Mouse (Mus musculus) layer of hippocampus, postnatal 36 days (tissue): ENCODE measurements at regions not wholly inside any gene's neighbourhood (a gene's known extent, or its start where the extent isn't known, plus 50 kb on each side); places are given as distances from the start of the nearest gene placed in this dataset.

Experiments
- DNase-seq, 2 experiments: peaks; one replicate each; pipeline ENCODE4 v3.0.0; 2022

DNA sequence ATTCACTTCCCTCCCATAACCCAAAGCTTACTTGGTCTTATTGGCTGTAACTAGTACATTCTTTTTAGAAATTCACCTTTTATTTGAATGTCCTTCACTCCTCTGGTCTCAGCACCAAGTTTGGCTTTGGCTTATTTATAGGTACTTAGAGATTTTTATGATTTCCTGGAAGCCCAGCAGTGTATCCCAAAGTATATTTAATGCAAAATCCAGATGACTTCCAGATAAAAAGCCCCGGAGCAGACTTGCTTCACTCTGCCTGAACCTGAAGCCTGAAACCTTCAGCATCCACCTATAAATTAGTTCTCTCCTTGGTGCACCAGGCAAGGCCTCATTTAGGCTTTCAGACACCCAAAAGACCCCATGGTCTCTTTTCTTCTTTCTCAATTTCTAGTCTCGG, 250.8 kb downstream of the Tle4 start:
- no peak for DNase-seq

DNA sequence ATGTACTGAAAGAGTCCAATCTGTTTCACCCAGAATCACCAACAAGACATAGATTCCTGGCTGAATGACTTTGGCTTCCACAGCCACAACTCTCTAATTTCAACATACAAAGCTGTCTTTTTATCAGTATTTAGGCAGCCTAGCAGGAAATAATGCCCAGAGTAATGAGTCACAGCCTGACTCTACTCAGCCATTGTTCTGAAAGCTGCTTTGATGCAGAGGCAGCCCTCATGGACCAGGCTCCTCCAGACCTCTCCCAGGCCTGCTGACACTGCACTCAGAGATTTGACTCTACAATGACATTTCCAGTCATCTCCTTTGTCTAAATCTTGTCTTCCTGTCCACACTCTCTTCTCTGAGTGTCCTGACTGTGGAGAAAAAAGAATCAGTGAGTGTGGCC, 250.4 kb downstream of the Tle4 start:
- DNase-seq, result no peak

DNA sequence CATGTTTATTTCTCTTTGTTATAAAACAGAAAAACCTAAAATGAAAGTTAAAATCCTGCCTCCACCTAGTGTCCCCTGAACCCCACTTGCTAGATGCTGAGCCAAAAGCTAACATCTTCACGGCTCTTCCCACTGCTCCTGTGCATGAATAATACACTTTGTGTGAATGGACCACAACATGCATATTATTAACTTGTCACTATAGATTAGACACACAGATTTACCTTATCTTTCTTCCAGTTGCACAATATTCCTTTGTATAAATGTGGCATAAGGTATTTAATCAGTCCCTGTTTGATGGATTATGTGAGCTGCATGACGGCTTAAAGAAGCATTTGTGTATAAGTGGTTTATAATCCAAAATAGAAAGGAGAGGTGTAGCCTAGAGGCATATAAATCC, 248.1 kb downstream of the Tle4 start:
- no peak for DNase-seq

DNA sequence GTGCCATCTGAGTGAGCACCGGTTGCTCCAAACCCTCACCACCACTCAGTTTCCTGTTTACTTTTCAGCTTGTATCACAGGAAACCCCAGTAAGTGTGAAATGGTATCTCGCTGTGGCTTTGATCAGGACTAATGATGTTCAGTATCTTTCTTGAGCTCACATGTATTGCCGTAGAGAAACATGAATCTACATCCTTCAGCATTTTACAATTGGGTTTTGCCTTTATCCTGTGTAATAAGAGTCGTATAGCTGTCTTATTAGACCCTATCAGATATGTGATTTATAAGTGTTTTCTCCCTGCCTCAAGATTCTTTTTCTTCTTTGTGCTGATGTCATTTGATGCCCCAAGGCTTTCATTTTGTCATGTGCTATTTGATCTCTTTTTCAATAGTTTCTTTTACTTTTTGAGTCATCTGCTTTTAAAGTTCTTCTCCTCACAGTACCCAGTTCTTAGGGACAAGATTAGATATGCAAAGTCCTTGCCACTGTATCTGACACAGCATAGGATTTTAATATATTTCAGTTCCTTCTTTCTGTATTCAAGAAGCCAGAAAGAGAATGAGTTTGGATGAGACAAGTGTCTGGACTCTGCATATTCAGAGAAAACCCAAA, 246.0 kb downstream of the Tle4 start:
- no peak for DNase-seq

DNA sequence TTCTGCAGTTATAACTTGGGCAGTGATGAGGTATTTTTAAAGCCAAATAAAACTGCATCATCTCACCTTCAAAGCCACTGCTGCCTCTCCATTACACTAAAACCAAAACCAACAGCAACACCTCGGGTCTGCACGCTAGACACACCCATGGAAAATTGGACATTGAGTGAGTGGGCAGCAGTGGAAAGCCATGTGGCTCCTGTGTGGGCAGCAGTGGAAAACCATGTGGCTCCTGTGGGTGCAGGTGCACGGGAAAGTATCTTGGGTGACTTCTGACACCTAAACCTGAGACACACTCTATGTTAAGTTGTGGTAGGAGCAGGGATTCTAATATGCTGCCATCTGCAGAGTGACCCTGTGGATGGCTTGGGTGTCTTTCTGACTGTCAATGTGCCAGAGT, 245.3 kb downstream of the Tle4 start:
- DNase-seq, result no peak

DNA sequence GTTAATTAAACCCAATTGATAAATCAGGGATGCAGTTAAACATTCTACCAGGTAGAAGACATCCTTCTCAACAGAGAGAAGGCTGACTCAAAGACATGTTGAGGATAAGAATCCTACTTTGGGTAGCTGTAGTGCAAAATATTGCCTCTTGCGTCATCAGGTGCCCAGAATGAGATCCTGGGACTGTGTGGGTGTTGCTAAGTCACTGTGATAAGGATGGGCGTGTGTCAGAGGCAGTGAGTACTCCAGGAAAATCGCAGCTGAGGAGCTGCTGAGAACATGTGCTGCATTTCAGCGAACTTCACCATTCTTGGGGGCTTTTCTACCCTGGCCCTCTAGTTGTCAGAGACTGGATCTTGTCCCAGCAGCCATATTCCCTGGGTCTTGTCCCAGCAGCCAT, 244.7 kb downstream of the Tle4 start:
- DNase-seq, result no peak

DNA sequence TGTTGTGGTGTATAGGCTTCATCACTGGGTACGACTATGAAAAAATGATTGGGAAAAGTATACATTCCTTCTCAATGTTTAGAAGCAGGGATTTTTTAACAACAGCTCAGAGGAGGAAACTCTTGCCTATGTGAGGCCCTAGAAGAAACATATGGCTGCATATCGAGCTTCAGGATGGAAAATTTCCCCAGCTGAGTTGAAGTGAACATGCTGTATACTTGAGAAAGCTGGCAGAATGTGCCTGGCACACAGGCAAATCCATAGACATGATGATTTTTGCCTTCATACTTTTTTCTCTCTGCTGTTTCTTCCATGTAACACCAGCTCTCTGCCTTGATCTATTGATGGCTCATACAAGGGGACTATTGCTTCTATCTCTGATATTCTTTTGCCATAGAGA, 242.7 kb downstream of the Tle4 start:
- no peak for DNase-seq

DNA sequence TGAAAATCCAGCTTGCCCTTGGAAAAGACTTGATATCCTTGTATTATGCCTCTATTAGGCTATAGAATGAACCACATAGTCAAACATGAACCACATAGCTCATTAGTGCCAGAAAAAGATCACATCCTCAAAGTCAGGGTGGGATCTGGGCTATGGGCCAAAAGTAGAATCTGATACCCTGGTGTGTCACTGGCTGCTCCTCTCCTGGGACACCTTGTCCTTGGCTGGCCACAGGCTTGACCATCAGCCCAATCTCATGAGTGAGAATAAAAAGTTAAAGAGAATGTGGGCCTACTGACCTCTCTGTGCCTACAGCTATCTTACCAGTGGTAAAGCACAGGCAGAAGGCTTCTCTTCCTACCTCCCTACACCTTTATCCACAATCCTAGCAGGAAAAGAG, 241.9 kb downstream of the Tle4 start:
- DNase-seq, result no peak

DNA sequence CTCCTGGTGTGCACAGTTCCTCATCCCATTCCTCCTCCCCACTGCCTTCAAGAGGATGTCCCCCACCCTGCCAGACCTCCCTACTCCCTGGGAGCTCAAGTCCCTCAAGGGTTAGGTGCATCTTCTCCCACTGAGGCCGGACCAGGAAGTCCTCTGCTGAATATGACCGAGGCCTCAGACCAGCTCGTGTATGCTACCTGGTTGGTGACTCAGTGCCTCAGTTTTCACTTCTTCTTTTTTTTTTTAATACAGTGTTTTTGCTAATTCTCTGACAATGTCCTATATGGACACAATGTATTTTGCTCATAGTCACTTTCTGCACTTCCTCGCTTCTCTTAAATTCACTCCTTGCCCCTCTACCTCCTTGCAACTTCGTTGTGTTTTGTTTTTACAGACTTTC, 237.2 kb downstream of the Tle4 start:
- no peak for DNase-seq

DNA sequence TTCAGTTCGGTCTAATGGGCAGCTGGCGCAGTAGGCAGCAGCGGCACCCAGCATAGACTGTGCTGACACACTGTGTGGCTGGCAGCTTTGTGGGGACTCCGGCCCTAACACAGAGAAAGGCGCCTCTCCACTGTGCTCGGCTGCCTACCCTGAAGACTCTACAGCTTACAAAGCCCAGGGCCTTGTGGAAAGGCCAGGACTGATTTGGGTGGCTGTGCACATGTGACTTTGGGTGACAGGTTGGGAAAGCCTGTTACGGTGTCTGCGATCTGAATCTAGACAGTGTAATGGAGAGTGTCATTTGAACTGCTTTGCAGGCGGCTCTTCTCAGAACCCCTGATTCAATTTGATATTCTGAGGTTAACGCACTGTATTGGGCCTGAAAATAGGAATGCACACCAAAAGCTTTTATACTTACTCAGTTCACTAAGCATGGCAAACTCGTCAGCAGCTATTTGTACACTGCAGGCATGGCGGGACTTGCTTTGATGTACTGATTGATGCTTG, 228.7 kb downstream of the Tle4 start:
- DNase-seq, result no peak

DNA sequence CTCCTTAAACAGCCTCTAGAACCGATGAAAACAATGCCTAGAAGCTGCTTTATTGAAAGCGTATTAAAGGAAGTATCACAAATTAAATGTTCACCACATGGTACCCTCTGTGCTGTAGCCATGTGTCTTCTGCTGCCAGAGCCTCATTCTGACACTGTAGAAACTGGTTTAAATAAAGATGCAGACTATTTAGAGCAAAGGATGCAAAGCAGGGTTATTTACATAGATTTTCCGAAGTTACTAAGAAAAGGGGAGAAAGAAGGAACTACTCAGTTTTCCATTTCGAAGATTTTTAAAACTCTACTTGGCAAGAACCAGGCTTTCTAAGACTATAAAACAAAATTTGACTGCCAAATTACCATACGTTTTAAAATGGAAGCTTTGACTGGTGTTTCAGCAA, 226.5 kb downstream of the Tle4 start:
- no peak for DNase-seq

DNA sequence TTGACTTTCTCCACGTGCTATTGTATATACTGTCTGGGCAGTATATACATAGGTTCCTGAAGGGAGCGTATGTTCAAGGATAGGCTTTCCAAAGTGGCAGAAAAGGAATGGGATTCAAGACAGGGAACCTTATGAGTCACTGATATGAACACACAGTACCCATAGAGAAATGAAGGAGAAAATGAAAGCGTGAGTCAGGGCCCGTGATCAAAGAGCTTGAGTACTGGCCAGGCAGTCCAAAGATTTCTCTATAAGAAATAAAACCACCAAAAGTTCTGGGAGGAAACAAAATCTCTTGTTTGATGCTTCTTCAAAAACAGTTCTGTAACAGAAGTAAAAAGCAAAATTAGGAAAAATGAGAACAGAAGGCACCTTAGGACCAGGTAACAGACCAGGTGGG, 223.9 kb downstream of the Tle4 start:
- DNase-seq, result no peak

DNA sequence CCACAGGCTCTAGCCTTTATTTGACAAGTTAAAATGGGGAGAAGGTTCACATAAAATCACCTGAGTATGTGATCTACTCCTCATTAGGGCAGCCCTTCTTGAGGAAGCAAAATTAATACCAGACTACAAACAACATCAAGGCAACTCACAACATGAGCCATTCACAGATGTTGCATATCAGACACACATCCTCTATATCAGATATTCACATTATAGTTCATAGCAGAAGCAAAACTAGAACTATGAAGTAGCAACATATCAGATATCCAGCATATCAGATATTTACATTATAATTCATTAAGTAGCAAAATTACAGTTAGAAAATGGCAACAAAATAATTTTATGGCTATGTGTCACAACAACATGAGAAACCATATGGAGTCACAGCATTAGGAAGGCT, 217.0 kb downstream of the Tle4 start:
- DNase-seq, result no peak

DNA sequence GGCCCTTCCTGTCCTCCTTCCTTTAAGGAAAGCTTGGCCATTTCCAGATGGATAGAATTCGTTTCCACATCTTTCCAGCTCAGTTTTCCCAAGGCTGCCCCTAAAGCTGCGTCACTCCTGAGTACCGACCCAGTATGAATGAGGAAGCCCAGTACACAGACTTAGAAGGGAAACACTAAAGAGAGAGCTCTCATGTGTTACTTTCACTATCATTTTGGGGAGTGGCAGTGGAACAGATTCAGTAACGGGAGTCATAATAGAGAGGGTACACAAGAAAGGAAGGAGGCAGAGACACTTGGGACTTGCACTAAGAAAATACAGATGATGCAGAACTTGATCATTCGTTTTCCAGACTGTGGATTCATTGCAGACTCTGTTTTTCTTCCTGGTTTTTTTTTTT, 210.1 kb downstream of the Tle4 start:
- no peak for DNase-seq

DNA sequence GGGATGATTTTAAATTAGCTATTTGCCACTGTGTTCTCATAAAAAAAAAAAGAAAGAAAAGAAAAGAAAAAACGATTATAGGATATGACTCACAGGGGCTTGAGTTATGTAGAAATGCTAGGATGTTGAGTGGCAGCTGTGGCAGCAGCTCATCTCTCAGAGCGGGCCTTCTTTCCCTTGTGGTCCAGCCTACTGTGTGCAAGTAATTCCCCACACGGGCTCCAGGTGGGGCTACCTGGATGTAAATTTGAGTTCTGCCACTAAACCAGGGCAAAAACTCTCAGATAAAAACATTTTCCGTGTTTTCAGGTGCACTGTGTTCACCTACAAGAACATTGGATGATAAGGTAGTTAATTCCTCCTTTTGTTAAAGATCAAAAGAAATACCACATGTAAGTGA, 209.3 kb downstream of the Tle4 start:
- no peak for DNase-seq

DNA sequence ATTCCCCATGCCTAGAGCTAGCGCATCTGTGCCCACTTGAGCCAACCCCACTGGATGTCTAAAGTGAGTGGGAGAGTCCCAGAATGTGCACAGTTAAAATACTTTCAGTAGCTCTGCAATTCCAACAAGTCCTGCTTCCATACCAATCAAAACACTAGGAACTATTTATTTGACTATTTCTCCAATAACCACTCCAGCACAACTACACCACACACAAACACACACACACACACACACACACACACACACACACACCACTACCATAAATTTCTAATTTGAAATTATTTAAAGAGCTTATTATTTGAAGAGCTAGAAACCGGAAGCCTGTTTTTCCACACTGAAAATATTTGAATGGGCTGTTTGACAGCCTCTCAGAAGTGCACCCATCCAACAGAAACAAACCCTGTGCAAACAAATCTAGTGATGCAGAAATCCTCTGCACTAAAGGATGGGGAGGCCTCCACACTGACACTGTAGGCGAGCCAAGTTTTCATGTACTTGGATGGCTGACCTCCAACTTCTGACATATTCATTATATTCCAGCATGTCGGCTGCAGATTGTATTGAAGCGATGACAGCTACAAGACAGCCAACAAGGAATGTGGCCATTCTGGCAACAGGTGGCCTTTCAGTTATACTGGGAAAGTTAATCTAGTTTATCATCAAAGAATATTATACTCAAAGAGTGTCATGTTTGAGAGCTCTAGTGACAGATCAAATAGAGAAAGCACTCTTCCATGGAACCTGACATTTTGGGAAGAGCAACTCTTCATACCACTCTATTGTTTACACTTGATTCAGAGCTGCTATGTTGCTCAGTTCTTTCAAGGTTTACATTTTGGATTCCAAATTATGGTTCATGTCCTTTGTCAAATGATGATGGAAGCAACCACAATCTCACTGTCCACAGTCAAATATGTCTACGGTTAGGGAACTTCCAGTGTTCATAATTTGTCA, 207.7 kb downstream of the Tle4 start:
- DNase-seq, result no peak

DNA sequence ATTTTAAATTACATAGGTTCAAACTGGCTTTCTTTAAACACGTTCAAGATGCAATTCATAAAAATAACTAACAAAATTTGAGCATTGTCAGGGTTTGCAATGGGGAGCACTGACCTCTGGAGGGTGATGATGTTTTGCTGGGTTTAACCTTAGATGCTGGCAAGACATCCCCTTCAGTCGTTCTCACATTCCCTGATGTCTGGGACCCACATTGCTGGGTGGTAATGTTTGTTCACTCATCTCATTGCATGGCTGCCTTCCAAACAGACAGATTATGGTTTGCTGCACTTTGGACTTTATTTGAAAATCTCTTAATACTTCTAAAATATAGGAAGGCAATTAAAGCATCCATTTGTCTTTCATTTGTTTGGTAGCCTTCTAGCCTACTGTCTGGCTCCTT, 206.9 kb downstream of the Tle4 start:
- DNase-seq, result no peak
